Mouse (Mus musculus) mesoderm, embryonic 11.5 days (tissue): ENCODE data around the gene C5ar1.

ENCODE experiments used
- DNase-seq: peaks from one replicate; pipeline ENCODE4 v3.0.0-alpha.2; 2012; ENCODE audit warnings: low read depth, low spot score

Gene C5ar1

GRCm38 (mm10) chr7:16229869-16230268 is 29.5 kb downstream of the C5ar1 start:
- DNase-seq, result peak; percentile 63

- DNase-seq, result peak; percentile 99
Observed at GRCm38 (mm10) chr7:16221582-16222272, 37.6 kb downstream of the C5ar1 start, which contains the start of gene Dhx34. Dhx34 (minus strand) TSS chr7:16222037.

- no peak for DNase-seq
Observed at GRCm38 (mm10) chr7:16213986-16214385, 45.4 kb downstream of the C5ar1 start.

GRCm38 (mm10) chr7:16213196-16213595 is 46.1 kb downstream of the C5ar1 start:
- no peak for DNase-seq

GRCm38 (mm10) chr7:16210862-16211365 is 48.4 kb downstream of the C5ar1 start:
- DNase-seq, result peak; percentile 23

- no peak for DNase-seq
Observed at GRCm38 (mm10) chr7:16208781-16209665, 50.3 kb downstream of the C5ar1 start.

GRCm38 (mm10) chr7:16207496-16207895 is 51.8 kb downstream of the C5ar1 start:
- DNase-seq, result no peak

GRCm38 (mm10) chr7:16207076-16207475 is 52.3 kb downstream of the C5ar1 start:
- no peak for DNase-seq

GRCm38 (mm10) chr7:16204791-16205190 is 54.5 kb downstream of the C5ar1 start:
- no peak for DNase-seq

- no peak for DNase-seq
Observed at GRCm38 (mm10) chr7:16203505-16203903, 55.8 kb downstream of the C5ar1 start.

- DNase-seq, result no peak
Observed at GRCm38 (mm10) chr7:16202756-16203504, 56.4 kb downstream of the C5ar1 start.

GRCm38 (mm10) chr7:16201136-16201535 is 58.2 kb downstream of the C5ar1 start:
- DNase-seq, result no peak

- DNase-seq, result no peak
Observed at GRCm38 (mm10) chr7:16198540-16198939, 60.8 kb downstream of the C5ar1 start.

GRCm38 (mm10) chr7:16197166-16197565 is 62.2 kb downstream of the C5ar1 start:
- no peak for DNase-seq
